Mouse (Mus musculus) ovary, adult 10 weeks (tissue): Measurements from ENCODE around the gene Mis18bp1. TPM values are rescaled to one million over a fixed set of nuclear protein-coding genes. Genes with fewer than 3 reads are reported as not detected.

Experiments used
- polyA plus RNA-seq: library from polyadenylated mRNA; stranded (reverse); fragments of 350-450 nt; fragmentation: Illumina TruSeq; extraction: RNeasy Lipid Tissue Mini Kit (QIAGEN cat#74804); gene quantifications from one replicate; pipeline ENCODE4 v1.2.3, GENCODE M21; 2014

The Mis18bp1 gene
- polyA plus RNA-seq = 51.3 TPM

GRCm38 (mm10) chr12:65172021-65172951, at the start of gene Mis18bp1:
Gene Mis18bp1 (minus strand): TSS chr12:65172604.

Other genes starting within 250 kb of the Mis18bp1 start
- 43.4 TPM for gene Klhl28, start 207.1 kb downstream of the Mis18bp1 start, polyA plus RNA-seq
- 121 TPM for gene Togaram1, start 206.8 kb downstream of the Mis18bp1 start, polyA plus RNA-seq
- gene Prpf39, start 136.3 kb downstream of the Mis18bp1 start, polyA plus RNA-seq = 110 TPM
- 539 TPM for gene Fkbp3, start 98.6 kb downstream of the Mis18bp1 start, polyA plus RNA-seq
- gene Fancm, start 97.0 kb downstream of the Mis18bp1 start, polyA plus RNA-seq = 12.4 TPM
- not detected for gene Wdr20rt, start 52.9 kb upstream of the Mis18bp1 start, polyA plus RNA-seq